Mouse (Mus musculus): ENCODE results near the gene Cdca8.

- no peak for TF ChIP-seq GATA1 (IDR thresholded peaks at IDR 0.05; ENCODE audit: borderline replicate concordance, low read length)
- no peak for TF ChIP-seq FLI1 (IDR thresholded peaks at IDR 0.05; ENCODE audit: low read length)
Measured at GRCm38 (mm10) chr4:124888702-124889101, 50.4 kb downstream of the Cdca8 start.

Measured in megakaryocyte, embryonic 14.5 days (primary cell).